Mouse (Mus musculus) heart, embryonic 16.5 days (tissue): ENCODE measurements around the gene Abhd8. TPM values are rescaled to one million over a fixed set of nuclear protein-coding genes. Genes with fewer than 3 reads are reported as not detected.
"Not testable (repeated sequence)": the region's sequence is repeated elsewhere in the genome, so short reads cannot be mapped to it uniquely, and the experiment has no call there.

Experiments
- ATAC-seq: fragments of 200-750 bp; cut with Nextera tagmentation; replicated peaks from 2 replicates; pipeline ENCODE4 v1.8.0; 2017; ENCODE audit warnings: moderate number of reproducible peaks; ENCODE audit not compliant: insufficient read depth, low FRiP score; ENCODE audit errors: extremely low read depth
- H3K27ac ChIP-seq: fragments of 300-500 bp; sonication (generic); 2 replicates; pipeline ENCODE4 v1.5.1; 2014; ENCODE audit warnings: mild to moderate bottlenecking, low read length, control low read depth, moderate library complexity
- H3K27me3 ChIP-seq: fragments of 300-500 bp; sonication (generic); 2 replicates; pipeline ENCODE4 v1.6.1; 2014; ENCODE audit warnings: low read length, mixed read lengths; ENCODE audit not compliant: control insufficient read depth, insufficient read depth
- H3K36me3 ChIP-seq: fragments of 300-500 bp; sonication (generic); 2 replicates; pipeline ENCODE4 v1.6.1; 2014; ENCODE audit not compliant: control insufficient read depth, insufficient read depth
- H3K4me1 ChIP-seq: fragments of 300-500 bp; sonication (generic); 2 replicates; pipeline ENCODE4 v1.6.1; 2014; ENCODE audit warnings: low read length, mixed read lengths; ENCODE audit not compliant: control insufficient read depth, insufficient read depth
- H3K4me2 ChIP-seq: fragments of 300-500 bp; sonication (generic); 2 replicates; pipeline ENCODE4 v1.6.1; 2014; ENCODE audit warnings: low read depth, mild to moderate bottlenecking, control low read depth, low read length
- H3K4me3 ChIP-seq: fragments of 300-500 bp; sonication (generic); 2 replicates; pipeline ENCODE4 v1.5.1; 2014; ENCODE audit warnings: mild to moderate bottlenecking, control low read depth, low read length
- H3K9ac ChIP-seq: fragments of 300-500 bp; sonication (generic); 2 replicates; pipeline ENCODE4 v1.6.1; 2014; ENCODE audit warnings: low read length, control low read depth
- H3K9me3 ChIP-seq: fragments of 300-500 bp; sonication (generic); replicated peaks from 2 replicates; pipeline ENCODE4 v1.6.1; 2016; ENCODE audit warnings: low read length; ENCODE audit not compliant: control insufficient read depth
- WGBS: fragments of 180-500 bp; shearing (Covaris S2); extraction: QIAGEN DNeasy Blood & Tissue Kit; methylation state at CpG from one replicate; pipeline ENCODE4 v1.1.7; 2014; 5-methylcytosine and 5-hydroxymethylcytosine counted together
- polyA plus RNA-seq: library from polyadenylated mRNA; unstranded; fragments of >200 nt; fragmentation: Nextera tagmentation; extraction: Ambion mirVana; gene quantifications from 2 replicates; pipeline ENCODE4 v1.2.1, GENCODE M21; 2015

The Abhd8 gene
- polyA plus RNA-seq, 1 experiment from 2014 or later = 48.7 TPM

GRCm38 (mm10) chr8:71432935-71433334 lies 30.5 kb downstream of the Abhd8 start:
- not testable (repeated sequence) for H3K27me3 ChIP-seq, H3K9ac ChIP-seq, H3K36me3 ChIP-seq, H3K9me3 ChIP-seq, H3K27ac ChIP-seq, ATAC-seq, H3K4me3 ChIP-seq, H3K4me2 ChIP-seq, H3K4me1 ChIP-seq
- 52% methylated on average over 1 of the region's 1 CpGs for WGBS

DNA sequence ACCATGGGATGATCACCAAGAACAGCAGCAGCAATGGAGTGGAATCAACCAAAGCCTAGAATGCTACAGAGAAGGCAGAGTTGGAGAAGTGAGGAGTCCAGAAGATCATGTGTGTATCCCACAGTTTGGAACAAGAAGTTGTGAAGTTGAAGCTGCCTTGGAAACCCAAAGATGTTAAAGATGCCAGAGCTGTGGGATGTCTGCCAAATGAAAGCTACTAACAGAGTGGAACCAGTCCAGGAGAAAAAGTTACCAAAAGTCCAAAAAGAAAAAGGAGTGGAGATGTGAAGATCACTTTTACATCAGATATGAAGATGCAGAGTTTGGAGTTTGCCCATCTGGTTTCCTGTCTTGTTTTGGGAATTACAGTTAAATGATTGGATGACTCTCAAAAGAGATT lies 41.3 kb downstream of the Abhd8 start:
- Histone ChIP-seq H3K27ac (no peak overlapping the region), H3K4me3 (no peak overlapping the region), H3K36me3 (no peaks in the 10 kb centered on the region), H3K27me3 (no peaks in the 10 kb centered on the region), H3K9ac (no peak overlapping the region), H3K9me3 (peaks cover 7% of the 10 kb centered on the region), H3K4me2 (no peak overlapping the region), H3K4me1 (no peaks in the 10 kb centered on the region)
- ATAC-seq = no peak

GRCm38 (mm10) chr8:71411535-71412273 lies 51.8 kb downstream of the Abhd8 start:
- no peak overlapping the region for H3K4me3 ChIP-seq
- H3K36me3 ChIP-seq = peaks cover 15% of the 10 kb centered on the region
- no peaks in the 10 kb centered on the region for H3K27me3 ChIP-seq
- H3K27ac ChIP-seq = no peak overlapping the region
- ATAC-seq = no peak
- 45% methylated on average over 11 of the region's 11 CpGs for WGBS
- H3K4me1 ChIP-seq = peaks cover 5% of the 10 kb centered on the region
- no peak overlapping the region for H3K9ac ChIP-seq
- no peaks in the 10 kb centered on the region for H3K9me3 ChIP-seq
- no peak overlapping the region for H3K4me2 ChIP-seq

DNA sequence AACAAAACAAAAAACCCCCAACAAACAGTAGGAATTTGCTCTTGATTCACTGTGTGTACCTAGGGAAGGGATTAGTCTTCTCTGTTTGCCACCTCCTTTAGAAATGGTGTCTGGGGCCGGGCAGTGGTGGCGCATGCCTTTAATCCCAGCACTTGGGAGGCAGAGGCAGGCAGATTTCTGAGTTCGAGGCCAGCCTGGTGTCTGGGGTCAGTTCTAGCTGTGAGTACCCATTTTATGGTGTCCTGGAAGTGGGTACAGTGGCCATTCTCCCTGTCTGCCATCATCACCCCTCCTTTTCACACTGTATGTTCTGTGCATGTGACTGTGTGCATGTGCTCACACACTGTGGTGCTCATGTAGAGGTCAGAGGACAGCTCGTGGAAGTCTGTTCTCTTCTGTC lies 55.2 kb downstream of the Abhd8 start:
- H3K9ac ChIP-seq = no peak overlapping the region
- no peak overlapping the region for H3K27ac ChIP-seq
- H3K4me1 ChIP-seq = peaks cover 17% of the 10 kb centered on the region
- H3K36me3 ChIP-seq = peaks cover 15% of the 10 kb centered on the region
- ATAC-seq = no peak
- H3K4me3 ChIP-seq = no peak overlapping the region
- no peaks in the 10 kb centered on the region for H3K27me3 ChIP-seq
- 96% methylated on average over 4 of the region's 4 CpGs for WGBS
- no peaks in the 10 kb centered on the region for H3K9me3 ChIP-seq
- H3K4me2 ChIP-seq = no peak overlapping the region

- Histone ChIP-seq H3K4me2 (peak overlapping the region; percentile 96), H3K4me3 (no peak overlapping the region), H3K36me3 (peaks cover 15% of the 10 kb centered on the region), H3K4me1 (peaks cover 17% of the 10 kb centered on the region), H3K9ac (no peak overlapping the region), H3K27ac (no peak overlapping the region), H3K27me3 (no peaks in the 10 kb centered on the region), H3K9me3 (no peaks in the 10 kb centered on the region)
- 82% methylated on average over 14 of the region's 14 CpGs for WGBS
- no peak for ATAC-seq
These were observed 56.0 kb downstream of the Abhd8 start for GRCm38 (mm10) chr8:71407441-71407840.

Other genes with a start within 250 kb of the Abhd8 start
- 12.6 and 16.6 TPM in 2 replicates for gene Myo9b, start 190.9 kb downstream of the Abhd8 start, polyA plus RNA-seq
- 125 and 130 TPM in 2 replicates for gene Haus8, start 190.7 kb downstream of the Abhd8 start, polyA plus RNA-seq
- gene Use1, start 96.8 kb downstream of the Abhd8 start, polyA plus RNA-seq = 77.2 and 82.0 TPM in 2 replicates
- gene Ocel1, start 92.4 kb downstream of the Abhd8 start, polyA plus RNA-seq = 5.7 and 6.2 TPM in 2 replicates
- gene Nr2f6, start 81.7 kb downstream of the Abhd8 start, polyA plus RNA-seq = 38.1 and 43.0 TPM in 2 replicates
- gene Ushbp1, start 67.9 kb downstream of the Abhd8 start, polyA plus RNA-seq = 20.6 and 24.4 TPM in 2 replicates
- gene Babam1, start 66.8 kb downstream of the Abhd8 start, polyA plus RNA-seq = 86.4 and 88.8 TPM in 2 replicates
- 32.9 and 33.8 TPM in 2 replicates for gene Ankle1, start 57.6 kb downstream of the Abhd8 start, polyA plus RNA-seq
- 175 and 192 TPM in 2 replicates for gene Mrpl34, start 1.3 kb upstream of the Abhd8 start, polyA plus RNA-seq
- 78.2 and 83.7 TPM in 2 replicates for gene Dda1, start 5.5 kb upstream of the Abhd8 start, polyA plus RNA-seq
- 0.37 and 0.76 TPM in 2 replicates for gene Ano8, start 22.3 kb upstream of the Abhd8 start, polyA plus RNA-seq
- 12.3 and 12.5 TPM in 2 replicates for gene Gtpbp3, start 24.4 kb upstream of the Abhd8 start, polyA plus RNA-seq
- 86.4 and 106 TPM in 2 replicates for gene Plvap, start 48.1 kb upstream of the Abhd8 start, polyA plus RNA-seq
- 0.29 and 0.54 TPM in 2 replicates for gene Ccdc194, start 62.1 kb upstream of the Abhd8 start, polyA plus RNA-seq
- 36.6 and 46.5 TPM in 2 replicates for gene Bst2, start 73.8 kb upstream of the Abhd8 start, polyA plus RNA-seq
- gene Mvb12a, start 79.3 kb upstream of the Abhd8 start, polyA plus RNA-seq = 60.3 and 65.8 TPM in 2 replicates
- gene Tmem221, start 95.2 kb upstream of the Abhd8 start, polyA plus RNA-seq = 0.99 and 1.4 TPM in 2 replicates
- gene Nxnl1, start 102.9 kb upstream of the Abhd8 start, polyA plus RNA-seq = 0.06 and 0.18 TPM in 2 replicates
- gene Slc27a1, start 105.2 kb upstream of the Abhd8 start, polyA plus RNA-seq = 25.1 and 26.2 TPM in 2 replicates
- 188 and 205 TPM in 2 replicates for gene Pgls, start 128.5 kb upstream of the Abhd8 start, polyA plus RNA-seq
- gene Fam129c, start 134.0 kb upstream of the Abhd8 start, polyA plus RNA-seq = 3.9 and 4.4 TPM in 2 replicates
- 54.4 and 56.0 TPM in 2 replicates for gene Colgalt1, start 147.3 kb upstream of the Abhd8 start, polyA plus RNA-seq
- 0.47 and 0.72 TPM in 2 replicates for gene Unc13a, start 208.1 kb upstream of the Abhd8 start, polyA plus RNA-seq
- 9.9 and 11.3 TPM in 2 replicates for gene Jak3, start 212.6 kb upstream of the Abhd8 start, polyA plus RNA-seq
- gene Insl3, start 225.6 kb upstream of the Abhd8 start, polyA plus RNA-seq = 2.1 and 3.4 TPM in 2 replicates
- 4.0 and 4.3 TPM in 2 replicates for gene B3gnt3, start 238.1 kb upstream of the Abhd8 start, polyA plus RNA-seq